Mouse (Mus musculus) kidney, adult 2 months (tissue): ENCODE data around the gene Ttll6. TPM values are rescaled to one million over a fixed set of nuclear protein-coding genes. Genes with fewer than 3 reads are reported as not detected.

Experiments used
- DNase-seq: peaks from one replicate; pipeline ENCODE4 v3.0.0; 2021
- H3K27ac ChIP-seq: fragments of 200-500 bp; 2 replicates; pipeline ENCODE4 v1.5.1; 2012; ENCODE audit warnings: low read depth, low read length, control low read depth, inconsistent platforms; ENCODE audit not compliant: insufficient read depth
- H3K27me3 ChIP-seq: fragments of 200-500 bp; replicated peaks from 2 replicates; pipeline ENCODE4 v1.6.1; 2012; ENCODE audit warnings: mild to moderate bottlenecking, moderate library complexity, low read length, inconsistent platforms; ENCODE audit not compliant: control insufficient read depth, insufficient read depth
- H3K36me3 ChIP-seq: fragments of 200-500 bp; 2 replicates; pipeline ENCODE4 v1.6.1; 2012; ENCODE audit warnings: mild to moderate bottlenecking, moderate library complexity, low read length, inconsistent platforms; ENCODE audit not compliant: control insufficient read depth, insufficient read depth
- H3K4me1 ChIP-seq: fragments of 200-500 bp; 2 replicates; pipeline ENCODE4 v1.6.1; 2011; ENCODE audit warnings: low read length; ENCODE audit not compliant: control insufficient read depth, insufficient read depth
- H3K4me3 ChIP-seq: fragments of 200-500 bp; 2 replicates; pipeline ENCODE4 v1.5.1; 2011; ENCODE audit warnings: mild to moderate bottlenecking, low read depth, low read length, control low read depth; ENCODE audit not compliant: insufficient read depth
- CTCF ChIP-seq: fragments of 200-500 bp; conservative IDR thresholded peaks from 2 replicates; pipeline ENCODE4 v1.5.1; 2011; ENCODE audit warnings: low read depth, mild to moderate bottlenecking, control low read depth, low read length, moderate library complexity, mixed read lengths; ENCODE audit not compliant: insufficient read depth, insufficient read length
- POLR2A ChIP-seq: fragments of 200-500 bp; IDR thresholded peaks from one replicate; pipeline ENCODE4 v1.6.1; 2011; ENCODE audit warnings: low read depth, low read length, control low read depth
- WGBS: fragments of 180-500 bp; shearing (Covaris S2); methylation state at CpG from one replicate; pipeline ENCODE4 v1.1.7; 2018; 5-methylcytosine and 5-hydroxymethylcytosine counted together
- polyA plus RNA-seq: library from polyadenylated mRNA; depleted of rRNA; stranded (reverse); fragments of >200 nt; gene quantifications from 2 replicates; pipeline ENCODE4 v1.2.3, GENCODE M21; 2012

Ttll6 gene
- polyA plus RNA-seq, 1 experiment: 0.05 TPM

GRCm38 (mm10) chr11:96175511-96175910 is 41.9 kb downstream of the Ttll6 start:
- no peak for DNase-seq
- no peak overlapping the region for H3K4me3 ChIP-seq
- no peak overlapping the region for H3K27ac ChIP-seq
- H3K4me1 ChIP-seq: no peaks in the 10 kb centered on the region
- H3K27me3 ChIP-seq: peaks cover 9% of the 10 kb centered on the region; the same call in 1 of the 2 replicates
- TF ChIP-seq CTCF (no peak), POLR2A (no peak)
- WGBS: 6% methylated on average over 17 of the region's 17 CpGs
- no peaks in the 10 kb centered on the region for H3K36me3 ChIP-seq

DNA sequence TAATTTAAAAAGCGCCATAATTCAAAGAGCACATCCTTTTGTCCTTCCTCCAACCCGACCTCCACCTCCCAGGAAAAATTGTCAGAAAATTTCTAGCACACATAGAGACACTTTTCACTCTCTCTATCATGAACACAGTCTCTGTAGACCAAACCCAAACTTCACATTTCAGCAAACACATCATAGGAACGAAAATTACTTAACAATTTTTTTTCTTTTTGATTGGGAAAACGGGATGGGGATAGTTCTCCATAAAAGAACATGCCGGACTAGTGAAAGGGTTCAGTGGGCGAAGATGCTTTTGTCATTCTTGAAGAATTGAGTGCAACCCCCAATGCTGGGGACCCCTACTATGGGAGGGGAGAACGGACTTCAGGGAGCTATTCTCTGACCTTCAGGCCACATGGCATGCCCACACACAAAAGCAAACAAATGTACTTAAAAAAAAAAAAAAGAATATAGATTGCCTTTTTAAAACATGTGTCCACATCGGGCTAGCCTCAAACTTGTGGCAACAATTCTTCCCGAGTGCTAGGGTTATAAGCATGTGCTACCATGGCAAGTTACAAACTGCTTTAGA is 42.5 kb downstream of the Ttll6 start:
- H3K4me3 ChIP-seq: no peak overlapping the region
- no peak for DNase-seq
- no peaks in the 10 kb centered on the region for H3K4me1 ChIP-seq
- TF ChIP-seq POLR2A: no peak
- no peak for TF ChIP-seq CTCF
- H3K36me3 ChIP-seq: no peaks in the 10 kb centered on the region
- no peak overlapping the region for H3K27ac ChIP-seq
- WGBS: 6% methylated on average over 9 of the region's 9 CpGs
- peaks cover 9% of the 10 kb centered on the region; the same call in 1 of the 2 replicates for H3K27me3 ChIP-seq

DNA sequence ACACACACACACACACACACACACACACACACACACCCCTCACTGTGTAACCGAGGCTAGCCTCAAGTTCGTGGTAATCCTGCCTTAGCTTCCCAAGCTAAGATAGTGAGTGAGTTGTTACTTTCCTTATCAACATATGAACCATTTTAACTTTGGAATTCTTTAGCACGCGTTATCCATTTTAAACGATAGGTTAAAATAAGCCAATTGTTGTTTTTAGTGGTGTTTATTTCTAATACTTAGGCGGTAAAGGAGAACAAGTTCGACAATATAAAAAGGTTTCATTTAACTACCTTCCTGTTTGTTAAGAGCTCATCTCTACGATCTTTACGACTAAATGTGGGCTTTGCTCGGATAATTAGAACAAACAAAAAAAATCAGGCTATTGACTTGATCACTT is 43.3 kb downstream of the Ttll6 start:
- Histone ChIP-seq H3K4me1 (no peaks in the 10 kb centered on the region), H3K27me3 (peaks cover 9% of the 10 kb centered on the region; the same call in 1 of the 2 replicates), H3K4me3 (no peak overlapping the region), H3K36me3 (no peaks in the 10 kb centered on the region), H3K27ac (no peak overlapping the region)
- WGBS: 4% methylated on average over 10 of the region's 10 CpGs
- TF ChIP-seq POLR2A (no peak), CTCF (no peak)
- no peak for DNase-seq

DNA sequence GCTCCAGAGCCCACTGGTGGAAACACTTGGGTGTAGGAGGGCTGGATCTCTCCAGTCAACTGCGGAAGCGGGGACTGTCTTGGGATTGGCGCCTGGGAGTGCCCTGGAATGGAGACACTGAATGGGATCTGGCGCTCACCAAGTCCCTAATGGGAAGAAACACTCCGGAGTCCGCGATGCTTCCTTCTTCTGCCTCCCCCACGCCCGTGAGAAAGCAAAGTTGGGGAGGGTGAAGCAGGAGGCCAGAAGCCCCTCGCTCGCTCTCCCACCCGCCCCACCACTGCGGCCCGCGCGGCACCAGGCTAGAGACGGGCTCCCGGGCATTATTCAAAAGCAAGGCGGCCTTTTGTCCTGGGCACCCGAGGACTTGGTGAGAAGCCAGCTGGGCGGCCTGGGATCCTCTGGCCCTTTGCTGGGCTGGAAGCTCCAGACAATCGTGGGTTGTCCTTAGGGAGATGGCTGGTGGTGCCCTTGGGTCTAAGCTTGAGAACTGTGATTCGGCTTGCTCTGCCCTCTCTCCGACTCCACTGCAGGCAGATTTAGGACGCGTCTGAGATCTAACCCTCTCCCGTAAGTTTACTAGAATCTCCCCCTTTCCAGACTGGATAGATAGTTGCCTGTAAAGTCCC is 44.1 kb downstream of the Ttll6 start:
- Histone ChIP-seq H3K36me3 (no peaks in the 10 kb centered on the region), H3K27me3 (peaks cover 11% of the 10 kb centered on the region; the same call in 1 of the 2 replicates), H3K27ac (no peak overlapping the region), H3K4me3 (no peak overlapping the region), H3K4me1 (no peaks in the 10 kb centered on the region)
- DNase-seq: peak; percentile 20
- 4% methylated on average over 27 of the region's 27 CpGs for WGBS
- no peak for TF ChIP-seq POLR2A
- TF ChIP-seq CTCF: no peak

DNA sequence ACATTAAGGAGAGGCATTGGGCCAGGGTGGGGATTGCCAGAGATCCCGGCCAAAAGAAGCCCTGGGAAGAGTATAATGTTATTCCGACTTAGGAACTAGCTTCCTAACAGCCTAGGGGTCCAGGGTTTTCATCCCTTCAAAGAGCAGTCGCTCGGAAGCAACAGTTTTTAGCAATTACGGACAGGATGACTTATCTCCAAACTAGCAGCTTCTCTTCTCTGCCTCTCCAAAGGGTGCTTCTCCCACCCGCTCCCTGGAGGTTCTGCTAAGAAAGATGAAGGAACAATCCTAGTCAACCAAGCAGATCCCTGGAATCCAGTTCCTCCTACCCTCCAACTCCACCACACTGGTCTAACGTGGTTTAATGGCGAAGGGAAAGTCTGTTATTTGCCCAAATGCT is 44.8 kb downstream of the Ttll6 start:
- Histone ChIP-seq H3K27me3 (peaks cover 11% of the 10 kb centered on the region; the same call in 1 of the 2 replicates), H3K4me1 (no peaks in the 10 kb centered on the region), H3K36me3 (no peaks in the 10 kb centered on the region), H3K4me3 (no peak overlapping the region), H3K27ac (no peak overlapping the region)
- DNase-seq: no peak
- TF ChIP-seq CTCF (no peak), POLR2A (no peak)
- WGBS: 7% methylated on average over 8 of the region's 8 CpGs

GRCm38 (mm10) chr11:96178911-96179503 is 45.4 kb downstream of the Ttll6 start:
- DNase-seq: no peak
- Histone ChIP-seq H3K36me3 (no peaks in the 10 kb centered on the region), H3K27me3 (peaks cover 10% of the 10 kb centered on the region; the same call in 1 of the 2 replicates), H3K27ac (no peak overlapping the region), H3K4me3 (no peak overlapping the region), H3K4me1 (no peaks in the 10 kb centered on the region)
- TF ChIP-seq POLR2A (no peak), CTCF (no peak)
- WGBS: 4% methylated on average over 6 of the region's 6 CpGs

DNA sequence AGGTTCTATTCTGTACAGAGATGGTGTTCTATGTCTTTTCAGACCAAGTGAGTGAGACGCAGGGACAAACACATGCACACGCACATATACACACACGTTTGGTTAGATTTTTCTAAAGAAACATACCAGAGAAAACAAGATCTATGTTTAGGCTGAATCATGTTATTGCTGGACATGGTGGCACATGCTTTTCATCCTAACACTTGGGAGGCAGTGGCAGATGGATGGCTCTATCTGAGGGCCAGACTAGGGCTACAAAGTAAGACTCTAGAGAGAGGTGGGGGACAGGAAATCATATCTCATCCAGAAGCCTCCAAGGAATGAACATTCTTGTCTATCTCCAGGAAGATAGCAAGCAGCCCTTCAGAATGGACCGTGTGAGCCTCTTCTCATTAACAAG is 47.5 kb downstream of the Ttll6 start:
- peaks cover 7% of the 10 kb centered on the region; the same call in 1 of the 2 replicates for H3K27me3 ChIP-seq
- no peak for TF ChIP-seq CTCF
- TF ChIP-seq POLR2A: no peak

More for the DNA sequence above, 47.5 kb downstream of the Ttll6 start:
- no peaks in the 10 kb centered on the region for H3K4me1 ChIP-seq
- no peak overlapping the region for H3K27ac ChIP-seq
- no peaks in the 10 kb centered on the region for H3K36me3 ChIP-seq
- H3K4me3 ChIP-seq: no peak overlapping the region
- DNase-seq: no peak
- 25% methylated on average over 4 of the region's 4 CpGs for WGBS
